Mouse (Mus musculus) cerebellum, adult 2 months (tissue): ENCODE measurements at regions not wholly inside any gene's neighbourhood (a gene's known extent, or its start where the extent isn't known, plus 50 kb on each side); places are given as distances from the start of the nearest gene placed in this dataset.
"Not testable (repeated sequence)": the region's sequence is repeated elsewhere in the genome, so short reads cannot be mapped to it uniquely, and the experiment has no call there.

Experiments used
- CTCF ChIP-seq: fragments of 200-500 bp; IDR thresholded peaks from 2 replicates; pipeline ENCODE4 v1.5.1; 2011; ENCODE audit warnings: low read depth, mild to moderate bottlenecking, control low read depth, low read length, moderate library complexity, borderline replicate concordance; ENCODE audit not compliant: insufficient read depth
- POLR2A ChIP-seq: fragments of 200-500 bp; IDR thresholded peaks from 2 replicates; pipeline ENCODE4 v1.6.1; 2011; ENCODE audit warnings: low read length, control low read depth, borderline replicate concordance; ENCODE audit not compliant: insufficient read depth

- not testable (repeated sequence) for TF ChIP-seq CTCF, POLR2A
Measured at GRCm38 (mm10) chr8:71822749-71823148, 59.1 kb upstream of the Zfp709 start.
